Mouse (Mus musculus): ENCODE measurements at regions not wholly inside any gene's neighbourhood (a gene's known extent, or its start where the extent isn't known, plus 50 kb on each side); places are given as distances from the start of the nearest gene placed in this dataset.

GRCm38 (mm10) chr4:5379215-5379614, 586.1 kb upstream of the Impad1 start:
- DNase-seq = no peak

- no peak for DNase-seq
Measured at GRCm38 (mm10) chr4:5358274-5358673, 565.1 kb upstream of the Impad1 start.

- DNase-seq = peak; percentile 21
Measured at GRCm38 (mm10) chr4:5346226-5346625, 553.1 kb upstream of the Impad1 start.

- no peak for DNase-seq
Measured at GRCm38 (mm10) chr4:5344739-5345138, 551.6 kb upstream of the Impad1 start.

GRCm38 (mm10) chr4:5344311-5344710, 551.2 kb upstream of the Impad1 start:
- DNase-seq = no peak

- DNase-seq = peak; percentile 16
Measured at GRCm38 (mm10) chr4:5337158-5337896, 544.2 kb upstream of the Impad1 start.

- DNase-seq = no peak
Measured at GRCm38 (mm10) chr4:5335030-5335429, 541.9 kb upstream of the Impad1 start.

GRCm38 (mm10) chr4:5328497-5329194, 535.5 kb upstream of the Impad1 start:
- no peak for DNase-seq

- DNase-seq = peak; percentile 6
Measured at GRCm38 (mm10) chr4:5327171-5327661, 534.1 kb upstream of the Impad1 start.

GRCm38 (mm10) chr4:5301461-5301860, 508.3 kb upstream of the Impad1 start:
- DNase-seq = no peak

GRCm38 (mm10) chr4:5301017-5301416, 507.9 kb upstream of the Impad1 start:
- DNase-seq = no peak

- DNase-seq = no peak
Measured at GRCm38 (mm10) chr4:5299208-5299607, 506.1 kb upstream of the Impad1 start.

- no peak for DNase-seq
Measured at GRCm38 (mm10) chr4:5294030-5294429, 500.9 kb upstream of the Impad1 start.

- no peak for DNase-seq
Measured at GRCm38 (mm10) chr4:5276113-5276512, 483.0 kb upstream of the Impad1 start.

Data from lung, postnatal 10 days (tissue).